Mouse (Mus musculus) embryo, embryonic 10.5 days (tissue): ENCODE measurements around the gene Ube2d3.

Experiments
- DNase-seq: peaks from one replicate; pipeline ENCODE4 v3.0.0-alpha.2; 2015; ENCODE audit warnings: low spot score

The Ube2d3 gene

DNA sequence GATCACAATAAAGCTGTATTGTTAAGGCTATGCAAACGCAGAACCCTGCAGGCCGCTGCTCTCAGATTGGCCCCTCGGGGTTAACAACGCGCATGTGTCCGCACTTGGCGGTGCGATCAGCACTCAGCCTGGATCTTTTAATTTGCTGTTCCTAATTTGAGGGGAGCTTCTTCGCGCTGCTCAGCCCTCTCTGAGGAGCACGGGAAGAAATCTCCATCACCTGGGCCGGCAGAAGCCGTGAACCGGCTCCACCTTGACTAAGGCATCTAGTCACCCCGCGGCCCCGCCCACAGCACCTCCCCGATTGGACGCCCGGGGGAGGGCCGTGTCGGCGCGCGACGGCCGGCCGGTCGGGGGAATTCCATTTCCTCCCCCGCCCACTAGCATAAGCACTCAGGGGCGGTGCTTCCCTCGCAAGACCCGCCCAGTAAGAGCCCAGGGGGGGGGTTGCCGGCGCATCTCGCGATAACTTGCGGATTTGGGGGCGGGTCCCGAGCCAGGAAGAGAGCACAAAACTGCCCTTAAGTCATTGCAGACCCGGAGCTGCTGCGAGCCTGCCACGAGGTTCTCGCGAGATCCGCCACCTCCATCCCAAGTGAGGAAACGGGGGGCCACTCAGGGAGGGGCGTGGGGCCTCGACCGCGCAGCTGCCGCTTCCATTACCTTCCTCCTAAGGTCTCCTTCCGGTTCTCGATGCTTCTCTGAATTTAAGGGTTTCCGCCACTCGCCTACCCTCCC, at the start of gene Ube2d3:
Gene Ube2d3 (plus strand): TSS at position 392 of the 738 bp plus-strand sequence.
- DNase-seq, result peak; percentile 98

DNA sequence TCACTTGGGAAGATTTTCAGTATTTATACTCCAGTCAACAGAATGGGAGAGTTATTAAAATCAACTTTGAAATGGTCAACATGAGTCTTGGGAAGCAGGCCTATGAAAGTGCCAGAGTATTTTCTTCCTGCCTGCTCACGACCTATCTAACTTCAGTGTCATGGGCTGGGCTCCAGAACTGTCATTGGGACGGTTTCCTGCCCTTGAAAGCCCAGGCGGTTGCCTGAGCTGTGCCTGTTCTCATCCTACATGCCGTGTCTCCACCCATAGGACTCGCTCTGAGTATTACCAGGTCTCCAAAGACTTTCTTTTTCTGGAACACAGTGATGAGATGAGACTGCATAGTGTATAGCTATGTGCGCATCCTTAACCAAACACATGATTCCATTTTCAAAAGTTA, 44.8 kb upstream of the Ube2d3 start:
- DNase-seq, result no peak

DNA sequence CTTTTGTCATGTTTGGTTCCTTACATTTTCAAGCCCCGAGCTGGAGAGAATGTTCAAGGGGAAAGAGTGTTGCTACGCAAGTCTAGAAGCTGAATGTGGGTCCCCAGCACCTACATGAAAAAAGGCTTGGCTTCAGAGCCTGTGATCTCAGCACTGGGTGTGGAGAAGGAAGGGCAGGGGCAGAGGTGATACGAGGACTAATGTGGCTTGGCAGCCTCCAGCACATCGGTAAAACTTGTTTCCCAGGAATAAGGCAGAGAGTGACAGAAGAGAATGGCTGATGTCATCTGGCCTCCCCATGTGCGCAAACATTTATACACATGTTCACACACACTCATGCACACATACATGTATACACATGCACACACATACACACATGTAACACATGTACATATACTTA, 42.9 kb upstream of the Ube2d3 start:
- DNase-seq, result no peak

DNA sequence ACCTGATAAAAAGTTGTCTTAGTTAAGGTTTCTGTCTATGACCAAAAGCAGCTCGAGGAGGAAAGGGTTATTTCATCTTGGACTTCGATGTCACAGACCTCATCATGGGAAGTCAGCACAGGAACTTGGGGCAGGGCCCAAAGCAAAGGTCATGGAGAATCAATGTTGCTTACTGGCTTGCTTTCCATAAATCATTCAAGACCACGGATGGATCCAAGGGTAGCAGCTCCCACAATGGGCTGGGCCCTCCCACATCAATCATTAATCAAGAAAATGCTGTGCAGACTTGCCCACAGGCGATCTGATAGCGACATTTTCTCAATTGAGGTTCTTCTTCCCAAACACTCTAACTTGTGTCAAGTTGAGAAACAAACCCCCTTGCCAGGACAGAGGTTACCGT, 41.9 kb upstream of the Ube2d3 start:
- peak; percentile 40 for DNase-seq

DNA sequence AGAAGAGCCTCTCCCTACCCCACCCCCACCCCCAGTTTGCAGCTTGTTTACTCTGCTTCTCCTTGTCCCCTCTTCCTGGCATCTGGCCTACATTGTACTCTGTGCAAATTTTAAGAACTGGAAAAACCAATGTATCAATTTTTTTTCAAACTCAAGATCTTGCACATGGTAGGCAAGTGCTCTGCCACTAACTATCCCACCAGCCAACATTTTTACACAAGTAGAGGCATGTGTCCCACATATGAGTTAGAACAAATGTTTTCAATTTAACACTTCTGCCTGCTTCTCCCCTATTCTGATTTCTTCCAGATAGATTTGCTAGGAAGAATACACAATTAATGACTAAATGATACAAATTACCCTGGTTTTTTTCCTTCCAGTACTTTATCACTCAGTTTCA, 40.8 kb upstream of the Ube2d3 start:
- no peak for DNase-seq

DNA sequence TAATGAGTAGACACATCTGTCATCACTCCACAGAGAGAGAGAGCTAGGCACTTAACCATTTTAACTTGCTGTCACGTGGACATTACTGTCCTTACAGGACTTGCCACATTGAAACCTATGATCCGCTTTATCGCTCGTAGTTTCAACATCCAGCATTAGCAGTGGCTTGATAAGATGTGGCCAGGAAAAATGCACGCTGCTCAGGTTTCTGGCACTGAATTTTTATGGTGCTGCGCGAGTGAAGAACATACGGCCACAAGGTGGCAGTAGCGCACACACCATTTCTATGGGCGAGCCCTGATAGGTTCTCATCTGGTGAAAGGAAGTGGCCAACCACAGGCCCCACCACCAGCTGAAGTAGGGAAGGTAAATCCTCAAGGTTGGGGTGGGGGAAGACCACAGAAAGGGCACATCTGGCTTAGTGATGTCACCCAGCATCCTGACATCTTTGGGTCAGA, 35.7 kb upstream of the Ube2d3 start:
- DNase-seq, result peak; percentile 91

DNA sequence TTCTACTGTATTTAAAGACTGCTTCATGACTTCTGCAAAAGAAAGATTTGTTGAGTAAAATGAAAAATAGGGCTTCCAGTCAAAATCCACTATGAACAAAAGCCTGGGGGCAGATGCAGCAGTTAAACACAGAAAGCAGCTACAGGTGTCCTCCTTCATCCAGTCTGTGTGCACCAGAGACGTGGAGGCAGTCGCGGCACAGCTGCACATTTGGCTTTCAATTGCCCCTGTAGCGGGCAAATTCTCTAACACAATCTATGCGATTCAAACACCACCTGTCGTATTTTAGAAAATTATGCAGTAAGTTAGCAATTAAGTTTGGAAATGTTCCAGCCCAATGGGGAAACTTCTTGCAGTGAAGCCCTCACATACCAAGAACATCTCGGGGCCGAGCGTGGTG, 34.7 kb upstream of the Ube2d3 start:
- DNase-seq, result no peak

DNA sequence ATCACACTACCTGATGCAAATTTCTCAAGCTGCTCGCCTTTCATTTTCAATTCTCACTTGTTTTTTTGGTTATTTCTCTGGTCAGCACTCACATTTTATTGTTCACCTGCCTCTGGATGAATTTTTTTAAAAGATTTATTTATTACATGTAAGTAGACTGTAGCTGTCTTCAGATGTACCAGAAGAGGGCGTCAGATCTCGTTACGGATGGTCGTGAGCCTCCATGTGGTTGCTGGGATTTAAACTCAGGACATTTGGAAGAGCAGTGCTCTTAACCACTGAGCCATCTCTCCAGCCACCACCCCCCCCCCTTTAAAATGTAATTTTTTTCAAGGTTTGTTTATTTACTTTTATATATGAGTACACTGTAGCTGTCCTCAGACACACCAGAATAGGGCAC, 34.1 kb upstream of the Ube2d3 start:
- no peak for DNase-seq

DNA sequence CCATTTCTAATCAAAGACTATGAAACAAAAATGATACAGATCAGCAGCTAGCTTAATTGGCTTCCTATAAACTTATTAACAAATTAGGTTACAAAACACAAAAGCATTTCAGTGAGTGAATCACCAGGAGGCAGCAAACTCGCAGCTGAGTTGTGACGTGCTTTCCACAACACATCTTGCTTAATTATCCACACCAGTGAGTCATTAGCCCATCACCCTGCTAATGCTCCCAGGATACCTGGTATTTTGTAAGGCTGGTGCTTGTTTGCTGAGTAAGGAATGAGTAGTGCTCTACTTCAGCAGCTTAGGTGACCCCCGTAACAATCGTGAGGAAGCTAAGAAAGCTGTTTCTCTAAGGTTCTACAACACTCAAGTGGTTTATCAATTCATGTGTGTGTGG, 33.4 kb upstream of the Ube2d3 start:
- DNase-seq, result no peak

DNA sequence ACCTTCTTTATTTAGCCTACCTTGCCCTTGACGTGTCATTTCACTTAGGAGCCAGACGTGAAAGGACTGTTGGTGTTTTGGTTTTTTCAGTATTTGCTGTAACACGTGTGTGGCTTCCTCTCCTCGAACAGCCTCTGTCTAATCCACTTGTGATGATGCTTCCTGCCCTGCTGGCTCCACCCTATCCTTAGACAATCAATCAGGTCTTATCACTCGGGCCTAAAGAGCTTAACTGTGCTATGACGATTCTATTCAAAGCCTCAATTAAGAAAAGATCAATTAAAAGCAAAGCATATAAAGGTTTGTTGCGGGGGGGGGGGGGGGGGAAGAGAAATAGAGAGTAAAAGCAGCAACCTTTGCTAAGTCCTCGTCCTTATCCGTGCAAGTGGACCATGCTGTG, 30.6 kb upstream of the Ube2d3 start:
- DNase-seq, result no peak

DNA sequence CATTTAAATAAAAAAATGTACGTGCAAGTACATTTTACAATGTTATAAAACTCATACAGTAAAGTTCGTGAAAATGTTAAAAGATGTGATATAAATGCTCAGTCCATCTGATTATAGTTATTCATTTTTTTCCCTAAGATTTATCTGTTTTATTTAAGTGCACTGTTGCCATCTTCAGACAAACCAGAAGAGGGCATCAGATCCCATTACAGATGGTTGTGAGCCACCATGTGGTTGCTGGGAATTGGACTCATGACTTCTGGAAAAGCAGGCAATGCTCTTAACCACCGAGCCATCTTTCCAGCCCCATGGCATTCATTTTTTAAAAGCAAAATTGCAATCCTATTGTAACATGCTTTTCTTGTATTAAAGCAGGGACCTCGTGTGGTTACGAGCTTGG, 28.7 kb upstream of the Ube2d3 start:
- no peak for DNase-seq

DNA sequence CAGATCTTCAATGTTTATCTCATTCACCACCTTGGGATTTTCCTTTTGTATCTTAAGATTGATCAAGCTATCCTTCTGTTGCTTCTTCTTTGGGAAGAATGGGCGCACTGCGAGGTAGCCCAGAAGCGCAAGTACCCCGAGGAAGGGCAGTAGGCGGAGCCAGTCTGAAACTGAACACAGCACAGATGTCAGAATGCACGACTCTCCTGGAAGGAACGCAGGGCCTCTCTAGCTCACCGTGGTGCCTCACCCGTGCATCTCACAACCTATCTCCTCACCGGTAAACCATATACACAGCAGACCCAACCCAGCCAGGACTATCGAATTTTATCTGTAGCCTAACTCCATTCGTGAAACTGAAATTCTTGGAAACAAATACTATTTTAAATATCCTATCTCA, 26.9 kb upstream of the Ube2d3 start:
- DNase-seq, result no peak

DNA sequence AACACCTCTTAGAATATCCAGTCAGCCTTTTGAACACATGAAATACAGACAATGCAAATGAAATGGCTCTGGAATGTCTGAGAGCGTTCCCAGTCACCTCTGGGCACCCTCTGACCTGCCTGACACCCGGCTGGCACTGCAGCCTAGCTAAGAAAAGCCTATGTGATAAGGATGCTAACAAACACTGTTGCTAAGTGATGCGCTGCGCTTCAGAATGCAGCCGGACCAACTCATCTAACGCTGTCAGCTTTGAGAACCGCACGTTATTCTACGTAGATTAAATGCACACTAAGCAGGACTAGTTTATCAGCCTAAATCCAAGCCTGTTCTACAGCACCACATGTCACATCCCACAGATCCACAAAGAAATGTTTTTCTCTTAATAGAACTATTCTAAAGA, 26.1 kb upstream of the Ube2d3 start:
- DNase-seq, result peak; percentile 67

DNA sequence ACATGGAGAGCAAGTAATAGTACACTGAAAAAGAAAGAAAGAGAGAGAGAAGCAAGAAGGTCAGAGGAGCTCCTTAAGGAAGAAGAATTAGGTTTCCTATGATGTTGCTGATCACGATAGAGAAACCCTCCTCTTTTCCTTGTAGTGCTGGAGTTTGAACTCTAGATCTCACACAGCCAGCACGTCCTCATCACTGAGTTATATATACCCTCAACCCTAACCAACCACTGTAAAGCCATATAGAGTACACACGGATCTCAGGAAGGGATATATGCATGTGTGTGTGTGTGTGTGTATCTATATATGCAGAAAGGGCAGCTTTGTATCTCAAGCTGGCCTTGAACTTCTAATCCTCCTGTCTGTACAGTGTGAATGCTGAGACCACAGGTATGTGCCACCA, 20.7 kb upstream of the Ube2d3 start:
- DNase-seq, result no peak

DNA sequence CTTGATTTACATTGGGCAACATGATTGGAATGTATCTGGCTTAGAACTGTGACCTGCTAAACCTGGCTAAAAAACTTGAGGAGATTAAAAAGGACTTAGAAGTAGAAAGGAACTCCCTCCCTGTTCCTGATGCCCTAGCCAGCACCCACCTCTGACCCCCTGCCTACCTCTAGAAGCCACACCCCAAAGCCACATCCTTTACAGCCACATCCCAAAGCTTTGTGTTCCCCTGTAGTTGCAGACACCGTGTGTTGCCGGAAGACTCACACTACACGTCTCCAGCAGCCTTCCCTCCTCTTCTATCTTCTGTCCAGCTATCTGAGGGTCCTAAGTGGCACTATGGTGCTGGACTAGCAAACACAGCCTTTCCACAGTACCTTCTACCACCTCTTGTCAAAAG, 20.1 kb upstream of the Ube2d3 start:
- DNase-seq, result no peak

DNA sequence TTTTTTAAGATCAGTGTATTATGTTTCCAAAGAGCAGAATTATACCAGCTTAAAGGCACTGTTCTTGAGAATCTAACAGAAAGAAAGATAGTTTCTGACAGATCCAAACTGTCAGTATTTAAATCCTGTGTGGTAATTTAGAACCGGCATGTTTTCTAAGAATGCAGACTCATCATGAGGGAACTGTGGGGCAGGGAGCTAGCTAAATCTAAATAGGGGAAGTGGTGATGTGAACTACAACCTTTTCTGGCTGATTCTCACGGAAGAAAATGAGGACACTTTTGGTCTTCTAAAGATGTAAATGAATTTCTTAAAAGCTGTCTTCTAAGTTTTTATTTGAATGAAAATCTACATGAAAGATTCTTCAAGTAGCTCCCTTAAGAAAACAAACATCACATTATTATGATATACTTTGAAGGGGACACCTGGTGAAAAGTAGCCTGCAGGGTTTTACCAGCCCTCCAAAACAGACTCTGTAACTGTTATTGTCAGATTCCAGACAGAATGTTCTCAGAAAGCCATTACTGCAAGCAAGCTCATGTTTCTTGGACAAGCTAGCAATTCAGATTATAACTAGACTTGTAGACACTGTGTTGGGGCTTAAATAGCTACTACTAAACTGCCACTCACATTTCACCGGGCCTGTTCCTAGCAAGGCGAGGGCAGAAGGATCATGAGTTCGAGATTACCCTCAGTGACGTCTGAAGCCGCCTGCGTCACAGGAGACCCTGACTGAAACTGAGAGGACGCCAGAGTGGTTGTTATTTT, 17.2 kb upstream of the Ube2d3 start:
- no peak for DNase-seq

DNA sequence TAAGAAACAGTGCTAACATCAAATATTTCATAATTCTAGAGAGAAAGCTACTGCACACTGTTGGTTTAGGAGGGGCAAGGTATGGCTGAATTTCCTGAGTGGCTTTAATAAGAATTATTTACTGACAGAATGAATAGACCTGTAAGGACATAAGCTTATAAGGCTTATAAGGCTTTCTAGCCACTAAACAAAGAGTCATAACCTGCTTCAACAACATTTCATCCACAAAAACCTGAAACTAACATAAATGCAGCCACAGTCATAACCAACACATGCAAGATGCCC, 16.7 kb upstream of the Ube2d3 start:
- DNase-seq, result no peak

DNA sequence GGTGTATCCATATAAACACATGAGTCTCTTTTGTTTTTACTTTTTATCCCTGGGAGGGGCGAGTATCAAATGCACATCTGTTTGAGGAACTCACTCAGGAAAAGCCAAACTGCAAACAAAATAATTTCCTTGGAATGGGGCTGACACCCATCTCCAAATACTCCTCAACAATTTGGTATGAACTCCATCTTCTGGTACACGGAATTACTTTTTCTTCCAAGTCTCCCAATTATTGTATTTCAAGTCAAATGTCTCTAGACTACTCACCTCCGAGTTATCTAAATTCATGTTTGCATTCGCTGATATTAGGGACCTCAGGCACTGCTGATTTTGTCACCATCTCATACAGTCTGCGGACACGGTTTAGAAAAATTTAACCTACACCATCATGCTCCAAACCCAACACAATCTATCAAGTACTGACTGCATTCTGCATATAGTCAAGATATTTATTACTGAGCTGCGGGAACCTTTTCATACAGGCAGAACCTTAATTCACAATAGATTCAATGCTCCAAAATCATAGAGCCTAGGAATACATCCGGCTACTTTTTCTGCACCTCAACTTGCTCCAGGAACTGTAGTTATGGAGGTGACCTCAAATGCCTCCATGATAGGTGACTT, 15.6 kb upstream of the Ube2d3 start:
- no peak for DNase-seq

DNA sequence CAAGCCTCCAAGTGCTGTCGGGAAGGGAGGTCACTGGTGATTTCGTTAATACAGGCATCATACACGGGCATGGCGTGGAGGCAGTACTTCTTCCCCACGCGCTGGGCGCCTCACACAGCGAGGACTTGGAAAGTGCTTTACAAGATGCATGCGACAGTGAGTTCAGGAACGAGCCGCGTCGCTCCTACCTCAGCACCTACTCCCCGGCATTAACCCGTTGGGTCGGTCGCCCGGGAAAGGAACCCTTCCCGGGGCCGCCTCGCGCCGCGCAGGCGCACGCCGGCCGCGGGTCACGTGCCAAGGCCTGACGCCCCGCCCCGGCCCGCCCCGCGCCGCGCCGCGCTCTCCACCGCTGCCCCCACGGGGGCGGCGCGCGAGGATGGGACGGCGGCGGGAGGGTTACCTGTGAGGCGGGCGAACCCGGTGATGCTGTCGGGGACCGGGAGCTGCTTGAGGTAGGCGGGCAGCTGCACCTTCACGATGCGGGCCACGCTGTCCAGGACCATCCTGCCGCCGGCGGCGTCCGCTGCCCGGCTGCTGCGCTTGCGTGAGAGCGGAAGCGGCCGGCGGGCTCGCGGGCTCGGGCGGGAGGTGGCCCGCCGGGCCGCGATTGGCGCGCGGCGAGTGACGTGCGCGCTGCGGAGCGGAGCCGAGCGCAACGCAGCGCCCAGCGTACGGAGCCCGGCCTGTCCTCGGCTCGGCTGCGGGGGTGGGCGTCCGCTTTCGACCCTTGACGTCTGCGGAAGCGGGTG, 14.9 kb upstream of the Ube2d3 start:
- DNase-seq, result peak; percentile 89

DNA sequence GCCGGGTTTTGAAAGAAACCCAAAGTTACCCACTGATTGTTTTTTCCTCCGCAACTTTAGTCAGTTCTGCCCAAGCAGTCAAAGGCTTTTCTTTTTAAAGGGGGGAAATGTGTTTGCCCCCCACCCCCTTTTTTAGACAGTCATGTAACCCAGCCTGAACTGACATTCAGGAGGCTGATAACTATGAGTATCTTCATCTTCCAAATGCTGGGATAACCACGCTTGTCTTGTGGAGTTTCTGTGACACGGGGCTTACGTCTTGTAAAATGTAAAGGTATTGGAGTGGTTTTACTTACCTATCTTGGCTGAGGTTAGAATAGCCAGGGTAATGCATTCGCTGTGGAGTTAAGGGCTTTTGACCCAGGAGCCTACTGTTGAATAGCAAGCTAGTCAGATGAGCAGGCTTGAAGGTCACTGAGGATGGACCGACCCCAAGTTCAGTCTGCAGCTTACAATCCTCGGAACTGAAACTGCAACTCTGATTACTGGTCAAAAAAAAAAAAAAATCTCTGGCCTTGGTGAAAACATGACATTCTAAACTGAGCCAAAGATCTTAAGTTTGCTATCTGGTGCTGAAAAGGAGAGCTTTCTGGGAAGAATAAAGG, 14.2 kb upstream of the Ube2d3 start, which contains the start of gene Cisd2:
Gene Cisd2 (minus strand): TSS at position 318 of the 605 bp plus-strand sequence.
- peak; percentile 31 for DNase-seq

DNA sequence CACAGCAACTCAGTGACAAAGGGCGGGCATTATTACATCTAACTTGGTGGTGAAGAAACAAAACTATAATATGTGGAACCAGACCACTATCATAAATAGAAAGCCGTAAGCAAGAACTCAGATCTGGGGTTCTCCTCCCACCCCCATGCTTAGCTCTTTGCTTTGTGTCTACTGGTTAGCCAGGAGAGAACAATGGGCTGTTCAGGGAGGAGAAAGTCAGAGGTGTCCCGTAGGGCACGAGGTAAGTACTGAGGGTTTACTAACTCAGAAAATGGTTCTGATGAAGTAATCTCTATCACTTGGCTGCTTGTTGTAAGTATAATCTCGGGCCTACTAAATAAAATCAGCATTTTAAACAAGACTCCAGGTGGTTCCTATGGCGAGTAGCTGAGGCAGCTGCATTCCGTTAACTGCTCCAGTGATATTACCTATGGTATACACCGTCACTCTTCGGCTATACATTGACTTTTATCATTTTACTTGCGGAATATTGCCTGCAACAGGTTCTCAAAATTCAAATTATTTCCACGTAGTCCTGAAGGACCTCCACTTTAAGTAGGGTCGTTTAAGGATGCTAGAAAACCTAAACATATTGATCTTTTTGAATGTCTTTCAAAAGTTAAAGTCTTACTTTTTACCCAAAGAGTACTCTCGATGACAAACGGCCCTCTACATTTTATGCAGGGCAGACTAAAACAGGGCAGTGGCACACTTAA, 890 bp upstream of the Ube2d3 start:
- peak; percentile 17 for DNase-seq

DNA sequence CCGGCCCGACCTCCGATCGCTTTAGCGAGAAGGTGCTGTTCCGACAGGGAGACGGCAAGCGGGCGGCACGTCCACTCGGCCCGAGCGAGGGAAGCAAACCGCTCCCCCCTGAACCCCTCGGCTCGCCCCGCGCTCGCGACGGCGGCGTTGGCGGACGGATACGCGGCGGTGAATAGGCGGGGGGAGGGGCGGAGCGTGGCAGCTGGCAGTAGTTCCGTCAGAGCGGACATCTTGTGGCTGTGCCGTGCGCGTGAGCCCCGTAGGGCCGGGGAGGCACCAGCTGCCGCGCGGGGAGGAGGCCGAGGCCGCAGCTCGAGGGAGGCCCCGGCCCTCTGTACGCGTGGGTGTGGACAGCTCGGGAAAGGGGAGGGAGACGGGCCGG, 573 bp downstream of the Ube2d3 start:
- peak; percentile 87 for DNase-seq
